In genomic region chr6:86496127-86496526, GRCm38 (mm10) we compare ENCODE assay signal across 11 mouse cellular contexts. TPM values are rescaled to one million over a fixed set of nuclear protein-coding genes. Genes with fewer than 3 reads are reported as not detected.
A peak's percentile ranks its signal among the peaks of the same experiment; 100 is the strongest.
DNase-seq lines count a peak whose midpoint lies in the region; ATAC-seq and TF ChIP-seq lines count a peak whose summit lies in the region.
"Had no signal": no experiment of that assay in that cellular context is flagged by ENCODE, and none has a peak within 500 bp of the region (broad histone marks: within the 10 kb centered on the region; RNA-seq: fewer than 3 reads in every experiment).

No protein-coding gene starts in this region.

- 65% methylated on average over 8 of the region's 8 CpGs for WGBS in kidney, embryonic 15.5 days
- WGBS in embryonic facial prominence, embryonic 10.5 days = 75% methylated on average over 8 of the region's 8 CpGs
- 54% methylated on average over 8 of the region's 8 CpGs for WGBS in limb, embryonic 15.5 days
- 96% methylated on average over 8 of the region's 8 CpGs for WGBS in thymus, adult 2 months

- 0 out of 2 replicates have a peak overlapping the region, but pooled peaks have one; percentile 38 for H3K4me3 ChIP-seq in kidney, embryonic 15.5 days (replicated peaks)
- H3K4me3 ChIP-seq in embryonic facial prominence, embryonic 10.5 days = no peak overlapping the region
- no peak overlapping the region for H3K4me3 ChIP-seq in limb, embryonic 15.5 days
- no peak overlapping the region for H3K4me3 ChIP-seq in thymus, adult 2 months (ENCODE audit: control insufficient read depth, insufficient read depth, low read length)
- H3K4me3 ChIP-seq: midbrain, embryonic 10.5 days had no signal

- peak overlapping the region; percentile 55 for H3K4me2 ChIP-seq in kidney, embryonic 15.5 days
- H3K4me2 ChIP-seq in limb, embryonic 15.5 days = no peak overlapping the region

- DNase-seq in kidney, adult 11 months = no peak
- DNase-seq in ES-CJ7 (ENCODE audit: low read depth, low spot score) = peak; percentile 64
- DNase-seq in embryonic facial prominence, embryonic 10.5 days (ENCODE audit: low spot score) = no peak
- DNase-seq in thymus, adult 2 months = no peak
- no peak for DNase-seq in gastrocnemius, postnatal 25 days
- no peak for DNase-seq in cerebellum, postnatal 10 days

- no peak for ATAC-seq in kidney, embryonic 15.5 days (replicated peaks; ENCODE audit: low FRiP score)
- no peak for ATAC-seq in limb, embryonic 15.5 days (ENCODE audit: insufficient number of reproducible peaks, low FRiP score, low TSS enrichment, low read depth)
- ATAC-seq: activated CD4-positive, CD25-positive, alpha-beta regulatory T cell, adult 4 months had no signal

- peaks cover 60% of the 10 kb centered on the region for H3K4me1 ChIP-seq in kidney, embryonic 15.5 days
- H3K4me1 ChIP-seq in embryonic facial prominence, embryonic 10.5 days = peaks cover 54% of the 10 kb centered on the region
- peaks cover 34% of the 10 kb centered on the region; the same call in 1 of the 2 replicates for H3K4me1 ChIP-seq in limb, embryonic 15.5 days
- peaks cover 8% of the 10 kb centered on the region for H3K4me1 ChIP-seq in thymus, adult 2 months (replicated peaks; ENCODE audit: control insufficient read depth, insufficient read depth, low read length)

- no peaks in the 10 kb centered on the region for H3K9me3 ChIP-seq in kidney, embryonic 15.5 days (replicated peaks)
- H3K9me3 ChIP-seq in embryonic facial prominence, embryonic 10.5 days = no peaks in the 10 kb centered on the region
- H3K9me3 ChIP-seq in limb, embryonic 15.5 days = no peaks in the 10 kb centered on the region
- H3K9me3 ChIP-seq: midbrain, embryonic 10.5 days had no signal

- H3K27ac ChIP-seq in kidney, embryonic 15.5 days = peak overlapping the region; percentile 92
- peak overlapping the region; percentile 61 for H3K27ac ChIP-seq in embryonic facial prominence, embryonic 10.5 days (replicated peaks)
- H3K27ac ChIP-seq in limb, embryonic 15.5 days = peak overlapping the region; percentile 74; the same call in 1 of the 2 replicates
- no peak overlapping the region for H3K27ac ChIP-seq in thymus, adult 2 months (ENCODE audit: control insufficient read depth, insufficient read depth, low read length)
- H3K27ac ChIP-seq: midbrain, embryonic 10.5 days had no signal

- no peaks in the 10 kb centered on the region for H3K27me3 ChIP-seq in kidney, embryonic 15.5 days
- no peaks in the 10 kb centered on the region for H3K27me3 ChIP-seq in embryonic facial prominence, embryonic 10.5 days (replicated peaks; ENCODE audit: low read depth, poor library complexity, severe bottlenecking)
- no peaks in the 10 kb centered on the region for H3K27me3 ChIP-seq in limb, embryonic 15.5 days
- H3K27me3 ChIP-seq in thymus, adult 2 months (ENCODE audit: control insufficient read depth, insufficient read depth, low read length) = no peaks in the 10 kb centered on the region
- H3K27me3 ChIP-seq: CH12.LX had no signal

- TF ChIP-seq POLR2A in thymus, adult 2 months (IDR thresholded peaks at IDR 0.05; ENCODE audit: control insufficient read depth, extremely low read depth, insufficient read depth, low read length, poor library complexity) = no peak

- no peak for TF ChIP-seq CTCF in thymus, adult 2 months (IDR thresholded peaks at IDR 0.05; ENCODE audit: borderline replicate concordance, control insufficient read depth, extremely low read depth, insufficient read depth, low read length, poor library complexity)

- no peaks in the 10 kb centered on the region for H3K36me3 ChIP-seq in kidney, embryonic 15.5 days
- H3K36me3 ChIP-seq in embryonic facial prominence, embryonic 10.5 days (replicated peaks) = no peaks in the 10 kb centered on the region
- no peaks in the 10 kb centered on the region for H3K36me3 ChIP-seq in limb, embryonic 15.5 days
- H3K36me3 ChIP-seq in thymus, adult 2 months (ENCODE audit: control insufficient read depth, insufficient read depth, low read length) = no peaks in the 10 kb centered on the region
- H3K36me3 ChIP-seq: midbrain, embryonic 10.5 days had no signal

- H3K9ac ChIP-seq in kidney, embryonic 15.5 days = no peak overlapping the region
- H3K9ac ChIP-seq in limb, embryonic 15.5 days = no peak overlapping the region

RNA-seq across cellular contexts. Expression of gene Pcbp1, which starts 30.0 kb away (rescaled TPM):
- 488 and 506 TPM in 2 replicates for polyA plus RNA-seq in kidney, embryonic 15.5 days (2015; fragmentation: Nextera tagmentation; extraction: Ambion mirVana)
- 560 and 592 TPM in 2 replicates for polyA plus RNA-seq in embryonic facial prominence, embryonic 10.5 days (2016; fragmentation: Nextera tagmentation; extraction: Ambion mirVana)
- polyA plus RNA-seq in limb, embryonic 15.5 days (2015; fragmentation: Nextera tagmentation; extraction: Ambion mirVana) = 456 and 462 TPM in 2 replicates
- polyA plus RNA-seq in thymus, adult 2 months (2012; rRNA removed) = 291 and 363 TPM in 2 replicates
- 100 to 1,000 TPM in 1 of 2 experiments, 10 to 100 TPM in 1; 99.7 to 116 TPM for total RNA-seq in gastrocnemius, postnatal 25 days (2021)

RNA-seq across cellular contexts. Expression of gene C87436, which starts 58.0 kb away (rescaled TPM):
- polyA plus RNA-seq in kidney, embryonic 15.5 days (2015; fragmentation: Nextera tagmentation; extraction: Ambion mirVana) = 24.4 and 25.5 TPM in 2 replicates
- polyA plus RNA-seq in embryonic facial prominence, embryonic 10.5 days (2016; fragmentation: Nextera tagmentation; extraction: Ambion mirVana) = 22.6 and 25.1 TPM in 2 replicates
- polyA plus RNA-seq in limb, embryonic 15.5 days (2015; fragmentation: Nextera tagmentation; extraction: Ambion mirVana) = 22.9 and 24.5 TPM in 2 replicates
- polyA plus RNA-seq in thymus, adult 2 months (2012; rRNA removed) = 14.9 and 16.6 TPM in 2 replicates
- total RNA-seq in gastrocnemius, postnatal 25 days (2021) = 1 to 10 TPM; 6.1 to 6.4 TPM
